Mouse (Mus musculus): ENCODE results near the gene Mgat5b.
A peak's percentile ranks its signal among the peaks of the same experiment; 100 is the strongest.
"Not testable (repeated sequence)": the region's sequence is repeated elsewhere in the genome, so short reads cannot be mapped to it uniquely, and the experiment has no call there.

Mgat5b gene

DNA sequence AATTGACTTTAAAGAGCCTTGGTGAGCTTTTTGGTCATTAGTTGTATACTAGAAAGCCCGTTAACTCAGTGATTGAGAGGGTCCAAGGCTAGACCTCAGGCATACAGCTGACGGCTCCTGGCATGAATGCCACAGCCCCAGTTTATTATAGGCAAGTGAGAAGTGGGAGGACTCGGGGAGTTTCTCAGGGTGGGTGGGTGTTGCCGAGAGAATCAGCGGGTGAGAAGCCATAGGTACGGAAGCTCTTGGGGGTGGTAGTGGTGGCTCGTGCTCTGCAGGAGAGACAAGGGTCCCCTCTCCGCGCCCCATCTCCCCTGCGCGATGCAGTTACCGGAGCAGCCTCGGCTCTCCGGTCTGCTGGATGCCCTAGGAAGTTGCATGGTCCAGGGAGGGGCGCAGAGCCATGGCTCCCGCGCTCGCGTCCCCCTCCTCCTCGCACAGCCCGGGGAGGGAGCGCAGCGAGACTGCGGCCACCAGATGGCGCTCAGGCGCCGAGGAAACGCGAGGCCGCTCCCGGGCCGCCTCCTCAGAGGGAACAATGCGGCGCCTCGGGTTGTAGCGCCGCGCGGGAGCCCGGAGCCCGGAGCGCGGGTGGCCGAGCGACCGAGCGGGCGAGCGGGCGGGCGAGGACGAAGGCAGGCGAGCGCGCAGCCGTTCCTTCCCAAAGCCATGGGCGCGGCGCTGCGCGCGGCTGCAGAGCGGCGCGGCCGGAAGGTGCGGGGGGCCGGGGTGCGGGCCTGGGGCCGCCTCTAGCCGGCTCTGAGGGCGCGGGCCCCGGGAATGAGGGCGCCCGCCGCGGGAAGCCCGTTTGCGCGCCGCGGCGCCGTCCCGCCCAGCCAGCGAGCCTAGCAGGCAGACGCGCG is at the start of gene Mgat5b:
Gene Mgat5b (plus strand): TSS at position 541 of the 863 bp plus-strand sequence.
- peak; percentile 64 for DNase-seq (ENCODE audit: low read depth)

DNA sequence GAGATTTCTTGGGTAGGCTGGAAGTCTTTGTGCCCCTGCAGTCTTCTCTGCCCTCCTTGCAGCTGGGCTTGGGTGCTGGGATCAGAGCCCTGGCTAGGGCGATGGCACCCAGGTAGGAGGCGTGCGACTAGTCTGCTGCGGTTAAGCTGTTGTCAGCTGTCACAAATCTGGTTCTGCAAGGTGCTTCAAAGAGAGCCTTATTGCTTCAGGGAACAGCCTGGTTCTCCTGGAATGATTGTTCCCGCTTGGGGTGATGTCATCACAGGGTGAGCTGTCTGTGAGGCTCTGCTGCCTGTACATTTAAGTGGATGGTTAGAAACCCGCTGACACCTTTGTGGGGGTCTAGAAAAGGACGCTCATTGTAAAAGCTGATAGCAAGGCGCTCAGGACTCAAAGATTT is 49.4 kb upstream of the Mgat5b start:
- DNase-seq (ENCODE audit: low read depth), result no peak

DNA sequence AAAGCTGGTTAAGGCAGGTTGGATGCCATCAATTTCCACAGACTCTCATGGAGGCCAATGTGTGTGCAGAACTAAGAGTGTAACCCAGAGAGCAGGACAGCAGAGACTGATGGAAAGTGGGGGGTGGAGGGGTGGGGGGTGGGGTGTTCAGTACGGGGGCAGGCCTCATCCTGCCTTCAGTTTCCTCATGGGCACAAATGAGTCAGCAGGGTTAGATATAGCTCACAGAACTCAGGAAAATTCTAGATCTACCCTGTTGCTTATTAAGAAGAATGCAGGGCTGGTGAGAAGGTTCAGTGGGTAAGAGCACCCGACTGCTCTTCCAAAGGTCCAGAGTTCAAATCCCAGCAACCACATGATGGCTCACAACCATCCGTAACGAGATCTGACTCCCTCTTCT is 49.0 kb upstream of the Mgat5b start:
- no peak for DNase-seq (ENCODE audit: low read depth)

DNA sequence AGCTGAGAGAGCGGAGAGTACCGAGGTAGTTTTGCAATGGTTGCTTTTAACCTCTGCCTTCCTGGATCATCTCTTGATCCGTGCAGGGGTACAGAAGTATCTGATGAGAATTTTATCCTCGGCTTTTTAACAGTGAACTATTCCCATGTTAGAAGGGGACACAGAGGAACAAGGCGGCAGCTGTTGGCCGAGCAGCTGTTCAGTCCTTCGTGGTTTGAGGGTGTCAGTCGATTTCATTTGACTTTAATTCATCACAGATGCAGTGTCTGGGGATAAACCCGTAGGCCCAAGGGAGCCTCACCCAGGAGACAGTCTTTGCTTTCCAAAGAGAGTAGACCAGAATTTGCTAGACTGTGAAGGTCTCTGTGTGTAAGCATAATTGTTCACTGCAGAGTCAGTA is 47.1 kb upstream of the Mgat5b start:
- DNase-seq (ENCODE audit: low read depth), result no peak

DNA sequence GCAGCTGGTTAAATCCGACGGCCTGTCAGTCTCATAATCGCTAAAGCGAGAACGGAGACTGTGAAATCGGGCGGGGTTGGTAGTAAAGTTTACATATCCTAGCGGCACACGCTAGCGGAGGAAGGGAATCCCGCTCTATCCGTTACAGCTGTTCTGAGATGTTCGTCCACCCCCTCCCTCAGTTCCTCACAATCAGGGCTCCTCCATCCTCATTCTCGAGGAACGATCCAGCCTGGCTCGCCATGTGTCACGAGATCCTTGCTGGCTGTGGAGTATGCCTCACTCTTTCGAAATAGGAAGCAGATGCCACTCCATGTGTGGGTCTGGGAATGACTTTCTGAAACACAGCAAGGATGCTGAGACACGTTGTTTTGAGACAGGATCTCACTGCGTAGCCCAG is 44.7 kb upstream of the Mgat5b start:
- DNase-seq (ENCODE audit: low read depth), result no peak

DNA sequence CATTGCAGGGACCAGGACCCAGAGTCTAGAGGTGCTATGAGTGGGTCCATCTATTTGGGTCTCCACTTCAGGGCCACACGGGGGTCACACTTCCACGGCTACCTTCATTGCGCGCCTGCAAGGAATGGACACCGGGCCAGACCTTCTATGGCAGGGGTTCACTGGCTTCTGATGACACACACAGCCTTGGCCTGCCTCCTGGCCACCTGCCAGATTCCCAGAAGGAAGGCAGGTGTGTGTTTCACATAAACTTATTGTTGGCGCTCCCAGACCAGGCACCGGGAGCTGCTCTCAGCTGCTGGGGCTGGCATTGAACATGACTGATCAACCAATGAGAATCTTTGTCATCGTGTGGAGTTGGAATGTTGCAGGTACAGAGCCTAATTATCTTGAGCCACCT is 40.2 kb upstream of the Mgat5b start:
- no peak for DNase-seq (ENCODE audit: low read depth)

DNA sequence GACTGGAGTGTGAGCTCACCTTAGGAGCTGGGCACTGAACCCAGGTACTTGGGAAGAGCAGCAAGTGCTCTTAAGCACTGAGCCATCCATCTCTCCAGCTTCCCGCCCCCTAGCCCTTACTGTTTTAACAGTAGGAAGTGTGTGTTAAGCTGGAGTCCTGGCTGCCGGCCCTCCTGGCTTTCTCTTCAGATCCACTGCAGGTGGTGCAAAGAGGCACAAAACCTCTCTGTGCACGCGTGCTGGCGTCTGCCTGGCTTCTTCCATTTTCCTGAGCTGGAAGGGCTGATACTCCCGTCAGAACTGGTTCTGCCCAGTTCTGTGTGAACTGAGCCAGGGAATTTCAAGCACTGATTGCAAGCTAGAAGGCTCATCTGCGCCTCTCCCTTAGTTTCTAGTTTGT is 37.8 kb upstream of the Mgat5b start:
- no peak for DNase-seq (ENCODE audit: low read depth)

DNA sequence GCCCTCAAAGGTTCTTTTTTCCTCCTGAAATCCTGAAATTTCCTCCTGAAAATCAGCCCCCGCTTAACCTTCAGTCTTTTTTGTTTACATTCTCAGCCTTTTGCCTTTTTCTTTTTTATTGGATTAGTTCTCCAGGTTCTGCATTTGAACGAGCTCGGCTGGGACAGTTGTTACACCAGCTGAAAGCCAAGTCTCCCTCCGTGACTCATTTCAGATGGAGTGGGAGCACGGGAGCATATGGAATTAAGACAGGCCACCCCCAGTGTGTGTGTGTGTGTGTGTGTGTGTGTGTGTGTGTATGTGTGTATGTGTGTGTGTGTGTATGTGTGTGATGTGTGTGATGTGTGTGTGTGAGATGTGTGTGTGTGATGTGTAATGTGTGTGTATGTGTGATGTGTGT is 37.2 kb upstream of the Mgat5b start:
- no peak for DNase-seq (ENCODE audit: low read depth)

DNA sequence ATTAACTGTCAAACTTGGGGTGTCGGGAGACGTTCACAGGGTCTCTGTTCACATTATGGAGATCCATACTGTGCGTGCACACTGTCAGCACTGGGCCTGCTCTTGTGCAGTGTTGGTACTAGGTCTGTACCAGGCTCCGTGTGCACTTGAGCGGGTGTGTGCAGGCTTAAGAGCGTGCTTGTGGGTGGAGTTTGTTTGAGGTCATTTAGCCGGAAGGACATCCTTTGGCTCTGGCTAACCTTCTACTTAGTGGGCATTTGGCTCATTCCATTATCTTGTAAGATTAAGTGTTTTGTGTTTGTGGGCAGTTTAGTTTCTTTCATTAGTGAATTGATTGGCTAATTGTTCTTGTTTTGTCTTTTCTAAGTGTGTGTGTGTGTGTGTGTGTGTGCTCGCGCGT is 36.2 kb upstream of the Mgat5b start:
- no peak for DNase-seq (ENCODE audit: low read depth)

DNA sequence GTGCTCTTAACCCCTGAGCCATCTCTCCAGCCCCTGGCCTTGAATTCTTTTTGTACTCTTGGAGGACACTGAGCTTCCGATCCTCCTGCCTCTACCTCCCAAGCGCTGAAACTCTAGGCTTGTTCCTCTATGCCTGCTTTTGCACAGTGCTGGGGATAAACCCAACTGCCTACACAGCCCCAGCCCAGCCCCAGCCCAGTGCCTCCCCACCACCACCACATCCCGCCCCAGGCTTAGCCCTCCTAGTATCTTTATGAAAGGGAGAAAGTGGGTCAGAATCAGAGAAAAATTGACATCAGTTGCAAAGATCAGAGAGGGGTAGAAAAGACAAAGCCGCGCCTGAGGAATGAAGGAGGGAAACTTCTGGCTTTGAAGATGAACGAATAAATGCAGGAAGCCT is 34.6 kb upstream of the Mgat5b start:
- no peak for DNase-seq (ENCODE audit: low read depth)

DNA sequence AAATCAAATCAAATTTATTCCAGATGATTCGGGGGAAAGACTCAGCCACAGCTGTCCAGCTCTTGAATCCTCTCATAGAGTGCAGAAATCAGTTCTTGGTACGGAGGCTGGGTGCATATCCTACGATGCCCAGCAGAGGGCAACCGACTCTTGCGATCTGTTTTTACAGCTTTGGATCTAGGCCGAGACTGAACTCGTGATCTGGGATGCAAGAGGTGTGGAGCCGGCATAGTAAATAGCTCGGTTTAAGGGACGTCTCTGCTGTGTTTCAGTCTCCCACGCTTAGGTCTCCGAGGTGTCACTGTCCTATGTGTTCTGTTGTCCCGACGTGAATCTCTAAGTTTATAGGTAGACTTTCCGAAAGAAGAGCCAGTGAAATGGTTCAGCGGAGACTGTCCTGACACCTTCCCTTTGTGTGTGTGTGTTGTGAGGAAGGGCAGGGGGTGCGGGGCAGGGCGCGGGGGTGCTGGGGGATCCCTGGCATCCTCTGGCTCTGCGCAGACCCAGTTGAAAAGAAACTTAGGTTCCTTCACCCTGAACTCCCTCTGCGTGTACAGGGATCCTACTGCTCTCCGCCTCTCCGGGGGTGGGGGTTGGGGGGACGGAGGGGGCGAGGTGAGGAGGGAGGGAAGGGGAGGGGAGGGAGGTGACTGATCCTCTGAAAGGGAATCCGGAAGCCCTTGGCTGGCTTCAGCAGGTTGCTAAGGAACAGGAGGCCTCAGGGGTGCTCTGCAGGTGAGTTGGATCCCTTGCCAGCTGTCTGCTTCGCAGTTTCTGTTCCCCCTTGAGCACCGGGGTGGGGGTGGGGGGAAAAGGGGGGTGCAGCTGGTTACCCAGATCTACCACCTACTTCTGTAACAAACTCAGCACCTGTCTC is 33.1 kb upstream of the Mgat5b start:
- peak; percentile 96 for DNase-seq (ENCODE audit: low read depth)

DNA sequence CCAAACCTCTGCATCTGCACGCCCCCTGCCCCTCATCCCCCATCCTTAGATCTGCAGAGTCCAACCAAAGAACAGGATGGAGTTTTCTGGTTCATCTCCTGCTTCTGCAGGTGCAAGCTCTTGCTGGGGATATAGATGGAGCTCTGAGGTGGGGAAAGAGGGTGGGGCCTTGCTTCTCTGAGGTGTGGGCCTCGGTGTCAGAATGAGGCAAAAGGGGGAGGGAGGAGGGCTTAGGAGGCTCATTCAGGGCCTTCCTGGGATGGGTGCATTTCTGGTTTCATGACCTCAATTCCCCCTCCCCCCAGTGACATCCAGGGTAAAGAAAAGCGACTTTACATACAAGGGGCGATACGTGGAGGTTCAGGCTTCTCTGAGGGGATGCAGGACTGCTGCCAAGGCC is 31.5 kb upstream of the Mgat5b start:
- DNase-seq (ENCODE audit: low read depth), result no peak

DNA sequence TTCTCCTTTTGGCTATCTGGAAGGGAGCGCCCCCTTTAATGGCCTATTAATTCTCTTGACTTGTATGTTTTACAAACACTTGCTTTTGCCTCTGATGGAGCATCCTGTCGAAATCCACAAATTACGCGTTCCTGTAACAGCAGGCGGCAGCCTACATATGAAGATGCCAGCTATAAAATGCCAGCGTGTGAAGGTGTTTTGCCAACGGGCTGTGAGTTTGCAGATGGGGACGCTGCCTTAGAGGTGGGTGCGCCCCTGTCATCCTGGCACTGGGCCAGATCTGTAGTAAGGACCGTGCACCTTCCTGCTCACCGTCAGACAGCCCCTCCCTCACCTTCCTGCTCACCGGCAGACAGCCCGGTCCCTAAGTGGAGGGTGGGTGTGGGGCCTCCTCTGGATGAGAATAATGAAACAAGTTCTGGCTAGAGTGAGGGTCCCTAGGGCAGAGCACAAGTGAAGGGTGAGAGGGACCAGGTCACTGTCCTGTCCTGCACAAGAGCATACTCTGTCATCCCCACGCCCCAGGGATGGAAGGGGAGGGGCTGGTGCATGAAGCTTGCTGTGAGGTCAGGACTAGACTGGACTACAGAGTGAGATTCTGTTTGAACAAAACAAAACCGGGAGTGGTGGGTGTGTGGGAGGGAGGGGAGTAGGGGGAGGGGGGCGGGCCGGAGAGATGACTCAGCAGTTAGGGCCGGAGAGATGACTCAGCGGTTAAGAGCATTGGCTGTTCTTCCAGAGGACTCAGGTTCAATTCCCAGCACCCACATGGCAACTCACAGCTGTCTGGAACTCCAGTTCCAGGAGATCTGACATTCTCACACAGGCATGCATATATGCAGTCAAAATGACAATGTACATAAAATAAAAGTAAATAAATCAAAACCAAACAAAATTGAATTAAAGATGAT is 24.9 kb upstream of the Mgat5b start:
- DNase-seq (ENCODE audit: low read depth), result peak; percentile 19

DNA sequence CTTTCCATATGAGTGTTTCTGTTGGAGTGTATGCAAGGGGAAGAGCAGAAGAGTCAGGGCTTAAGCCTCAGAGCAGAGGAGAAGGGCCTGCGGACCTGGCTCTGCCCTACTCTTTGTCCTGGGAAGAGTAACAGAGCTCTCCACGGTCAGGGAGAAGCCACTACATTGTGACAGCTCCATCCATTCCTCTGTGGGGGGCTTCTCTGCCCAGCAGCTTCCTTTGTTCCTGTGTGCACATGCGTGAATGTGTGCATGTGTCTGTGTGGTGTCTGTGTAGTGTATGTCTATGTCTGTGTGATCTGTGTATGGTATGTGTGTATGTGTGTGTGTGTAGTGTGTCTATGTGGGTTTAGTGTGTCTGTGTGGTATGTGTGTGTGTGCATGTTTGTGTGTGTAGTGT is 23.3 kb upstream of the Mgat5b start:
- DNase-seq (ENCODE audit: low read depth), result no peak

DNA sequence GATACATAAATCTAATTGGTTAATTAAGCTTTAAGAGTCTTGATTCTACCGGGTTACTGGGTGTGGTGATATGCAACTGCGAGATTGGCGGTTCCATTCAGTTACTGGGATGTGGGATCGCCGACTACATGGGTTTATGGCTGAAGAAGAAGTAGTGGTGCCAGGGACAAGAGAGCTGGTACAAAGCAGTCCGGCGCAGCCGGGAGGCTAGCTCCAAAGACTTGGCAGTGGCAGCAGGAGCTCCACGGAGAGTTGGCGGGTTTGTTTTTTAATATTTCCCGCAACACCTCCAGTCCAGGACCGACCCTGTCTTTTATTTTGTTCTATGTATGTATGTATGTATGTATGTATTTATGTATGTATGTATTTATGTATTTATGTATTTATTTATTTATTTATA is 19.4 kb upstream of the Mgat5b start:
- DNase-seq (ENCODE audit: low read depth), result no peak

DNA sequence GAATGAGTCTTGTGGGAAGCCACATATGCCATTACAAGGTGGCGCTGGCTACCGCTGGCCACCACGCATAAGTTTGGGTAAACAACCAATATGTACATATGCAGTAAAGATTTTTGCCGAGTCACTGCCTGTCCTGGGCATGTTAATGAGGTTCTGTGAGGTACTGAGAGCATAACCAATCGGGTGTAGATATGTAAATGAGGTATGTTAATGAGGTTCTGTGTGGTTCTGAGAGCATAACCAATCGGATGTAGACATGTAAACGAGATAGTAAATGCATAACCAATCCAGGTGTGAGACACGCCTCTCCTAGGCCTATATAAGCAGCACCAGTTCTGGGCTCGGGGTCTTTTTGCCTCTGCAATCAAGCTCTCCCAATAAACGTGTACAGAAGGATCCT is 16.1 kb upstream of the Mgat5b start:
- not testable (repeated sequence) for DNase-seq (ENCODE audit: low read depth)

DNA sequence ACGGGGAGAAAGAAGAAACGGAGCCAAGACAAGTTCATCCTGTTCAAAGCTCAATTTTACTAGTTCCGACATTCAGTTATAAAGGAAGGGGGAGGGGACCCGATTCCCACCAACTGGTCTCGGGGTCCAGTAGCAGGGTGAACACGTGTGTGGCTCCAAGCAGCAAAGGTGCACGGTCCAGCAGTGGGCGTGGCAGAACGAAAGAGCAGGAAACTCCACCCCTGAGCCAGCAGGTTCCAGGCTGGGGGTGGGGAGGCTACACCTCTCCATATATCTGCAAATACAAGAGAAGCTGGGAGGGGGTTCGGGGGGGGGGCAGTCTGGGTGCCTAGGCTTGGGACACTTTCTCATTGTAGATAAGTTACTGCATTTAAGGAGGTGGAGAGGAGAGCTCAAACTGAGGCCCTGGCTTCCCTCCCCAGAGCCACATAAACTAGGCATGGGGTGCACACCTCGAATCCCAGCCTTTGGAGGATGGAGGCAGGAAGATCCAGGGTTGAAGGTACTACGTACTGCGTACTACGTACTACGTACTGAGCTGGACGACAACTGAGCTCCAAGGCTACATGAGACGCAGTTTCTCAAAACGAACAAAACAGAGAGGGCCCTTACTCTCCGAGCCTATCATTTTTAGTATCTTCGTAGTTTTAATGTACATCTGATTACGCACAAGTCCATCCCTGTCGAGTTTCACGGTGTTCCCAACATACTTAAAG is 12.8 kb upstream of the Mgat5b start:
- DNase-seq (ENCODE audit: low read depth), result no peak

DNA sequence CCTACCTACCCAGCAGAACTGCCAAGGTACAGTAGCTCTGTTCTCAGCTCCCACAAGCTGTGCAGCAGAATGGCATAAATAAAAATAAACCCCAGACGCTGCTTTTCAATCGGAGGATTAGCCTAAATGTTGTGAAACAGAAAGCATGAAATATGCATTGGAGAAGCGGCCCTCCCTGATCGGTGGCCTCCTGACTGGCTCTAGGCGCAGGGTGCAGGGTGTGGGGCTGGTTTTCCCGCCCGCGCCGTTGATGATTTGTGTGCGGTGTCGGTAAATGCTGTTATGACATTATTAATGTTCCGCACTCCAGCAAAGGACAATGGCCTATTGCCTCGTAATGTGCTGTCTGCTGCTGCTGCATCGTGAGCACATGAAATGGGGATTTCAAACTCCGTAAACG is 5.1 kb upstream of the Mgat5b start:
- DNase-seq (ENCODE audit: low read depth), result no peak

DNA sequence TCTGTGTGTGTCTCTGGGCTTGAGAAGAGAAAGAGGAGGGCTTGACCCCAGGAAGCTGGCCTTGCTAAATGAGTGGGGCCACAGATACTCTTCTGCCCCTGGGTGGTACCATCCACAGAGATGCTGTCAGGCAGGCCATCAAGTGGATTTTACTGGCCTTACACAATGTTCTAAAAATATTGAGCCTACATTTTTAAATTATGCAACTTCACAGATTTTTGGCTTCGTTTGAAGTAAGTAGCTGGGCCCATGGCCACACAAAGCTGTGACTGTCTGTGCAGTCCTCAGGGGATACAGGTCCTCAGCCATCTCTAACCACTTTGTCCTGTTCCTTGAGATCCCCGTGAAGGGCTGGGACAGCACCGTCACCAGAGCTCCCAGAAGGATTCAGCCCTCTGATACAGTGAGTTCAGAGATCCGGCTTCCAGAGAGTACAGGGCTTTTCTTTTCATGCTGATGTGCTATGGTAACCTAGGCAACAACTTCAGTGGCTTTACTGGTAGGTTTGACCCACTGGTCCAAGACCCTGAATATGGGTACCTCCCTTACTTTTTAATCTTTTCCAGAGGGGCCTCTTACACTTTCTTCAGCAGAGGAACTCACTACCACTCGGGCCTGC is 4.3 kb upstream of the Mgat5b start:
- no peak for DNase-seq (ENCODE audit: low read depth)

DNA sequence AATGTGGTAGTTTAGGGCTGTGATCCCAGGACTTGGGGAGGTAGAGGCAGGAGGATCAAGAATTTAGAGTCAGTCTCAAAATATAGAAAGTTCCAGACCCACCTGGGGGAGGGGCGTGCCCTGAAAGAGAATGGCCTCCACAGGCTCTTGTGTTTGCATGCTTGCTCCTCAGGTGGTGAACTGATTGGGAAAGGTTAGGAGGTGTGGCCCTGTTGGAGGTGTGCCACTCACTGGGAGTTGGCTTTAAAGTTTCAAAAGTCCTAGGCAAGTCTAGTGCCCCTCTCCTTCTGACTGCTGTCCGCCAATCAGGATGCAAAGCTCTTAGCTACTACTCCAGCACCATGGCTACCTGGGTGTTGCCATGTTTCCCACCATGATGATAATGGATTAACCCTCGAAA is 3.4 kb upstream of the Mgat5b start:
- no peak for DNase-seq (ENCODE audit: low read depth)

DNA sequence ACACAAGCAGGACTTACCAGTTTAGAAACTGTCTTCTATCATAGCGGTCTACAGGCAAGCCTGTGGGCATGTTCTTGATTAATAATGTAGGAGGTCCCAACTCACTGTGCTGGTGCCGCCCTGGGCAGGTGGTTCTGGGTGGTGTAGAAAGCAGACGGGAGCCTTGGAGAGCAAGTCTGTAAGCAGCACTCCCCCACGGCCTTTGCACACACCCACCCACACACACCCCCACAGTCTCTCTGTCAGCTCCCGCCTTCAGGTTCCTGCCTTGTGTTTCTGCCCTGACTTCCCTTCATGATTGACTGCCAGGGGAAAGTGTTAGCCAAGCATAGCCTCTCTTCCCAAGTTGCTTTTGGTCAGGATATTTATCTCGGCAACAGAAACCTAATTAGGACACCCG is 1.3 kb upstream of the Mgat5b start:
- no peak for DNase-seq (ENCODE audit: low read depth)

Data from NIH3T3 (cell line).